7 mouse cellular contexts compared by ENCODE assay signal in the genomic region with DNA sequence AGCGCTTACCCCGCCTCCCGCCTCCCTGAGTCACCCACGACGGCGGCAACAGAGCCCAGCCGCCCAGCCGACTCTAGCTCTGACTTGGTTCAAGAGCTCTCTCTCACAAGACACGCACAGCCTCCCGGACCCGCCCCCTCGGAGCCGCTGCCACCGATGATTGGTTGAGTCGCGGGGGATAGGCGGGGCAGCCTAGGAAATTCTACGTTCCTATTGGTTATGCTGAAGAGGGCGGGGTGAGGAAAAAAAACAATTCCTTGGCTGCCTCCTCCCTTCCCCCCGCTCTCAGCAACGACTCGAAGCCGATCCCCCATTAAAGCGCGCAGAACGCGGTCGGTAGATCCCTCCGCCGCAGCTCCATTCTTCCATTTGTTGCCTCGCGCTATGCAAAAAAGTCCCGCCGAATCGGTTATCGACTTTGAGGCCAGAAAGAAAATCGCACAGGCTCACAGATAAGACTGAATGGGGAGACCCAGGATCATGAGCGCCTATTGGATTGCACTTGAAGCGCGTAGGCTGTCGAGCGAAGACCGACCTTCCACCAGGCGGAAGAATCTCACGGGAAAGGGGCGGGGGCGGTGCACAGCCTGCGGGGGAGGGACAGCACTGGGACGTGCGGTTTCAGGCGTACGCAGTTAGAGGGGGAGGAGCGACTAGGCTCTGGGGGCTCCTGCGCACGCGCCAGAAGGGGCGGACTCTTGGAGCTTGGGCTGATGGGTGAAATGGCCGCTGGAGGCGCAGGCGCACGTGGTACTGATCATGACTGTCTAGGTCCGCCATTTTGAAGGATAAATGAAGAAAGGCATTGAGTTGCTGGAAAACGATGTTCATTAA. TPM values are rescaled to one million over a fixed set of nuclear protein-coding genes. Genes with fewer than 3 reads are reported as not detected.
DNase-seq lines count a peak whose midpoint lies in the region; ATAC-seq lines count a peak whose summit lies in the region.

Gene Kdm3a, minus strand, starts transcription at position 162 of the 834 bp plus-strand sequence.

- peak within 1 kb of the TSS; percentile 69 for H3K4me3 ChIP-seq in embryonic facial prominence, embryonic 11.5 days (ENCODE audit: low read depth, low read length)
- H3K4me3 ChIP-seq in limb, embryonic 10.5 days = peak within 1 kb of the TSS; percentile 88
- peak within 1 kb of the TSS; percentile 85 for H3K4me3 ChIP-seq in midbrain, embryonic 13.5 days (replicated peaks)

- no peaks in the 10 kb centered on the region for H3K4me1 ChIP-seq in embryonic facial prominence, embryonic 11.5 days (ENCODE audit: control insufficient read depth, insufficient read depth, low read length)
- peaks cover 21% of the 10 kb centered on the region for H3K4me1 ChIP-seq in limb, embryonic 10.5 days
- peaks cover 32% of the 10 kb centered on the region for H3K4me1 ChIP-seq in midbrain, embryonic 13.5 days (replicated peaks)

- under 1% methylated on average over 62 of the region's 63 CpGs for WGBS in embryonic facial prominence, embryonic 11.5 days
- under 1% methylated on average over 63 of the region's 63 CpGs for WGBS in limb, embryonic 10.5 days
- WGBS in midbrain, embryonic 13.5 days = under 1% methylated on average over 63 of the region's 63 CpGs

- DNase-seq in adrenal gland, postnatal 14 days = peak; percentile 100
- DNase-seq in embryonic facial prominence, embryonic 11.5 days (ENCODE audit: low spot score) = peak; percentile 99
- DNase-seq in kidney, adult 11 months = peak; percentile 98
- DNase-seq in limb, embryonic 10.5 days (ENCODE audit: low spot score) = peak; percentile 99
- peak; percentile 98 for DNase-seq in spleen, adult 12 weeks (ENCODE audit: low spot score)

- H3K27ac ChIP-seq in embryonic facial prominence, embryonic 11.5 days (replicated peaks; ENCODE audit: low read depth, low read length) = peak within 1 kb of the TSS; percentile 97
- peak within 1 kb of the TSS; percentile 98 for H3K27ac ChIP-seq in limb, embryonic 10.5 days
- peak within 1 kb of the TSS; percentile 99 for H3K27ac ChIP-seq in midbrain, embryonic 13.5 days

- peak; percentile 97 for ATAC-seq in embryonic facial prominence, embryonic 11.5 days (replicated peaks; ENCODE audit: insufficient number of reproducible peaks, low FRiP score, low TSS enrichment, low read depth)
- ATAC-seq in granulocyte monocyte progenitor cell, adult 5-6 weeks (replicated peaks; ENCODE audit: poor library complexity, severe bottlenecking) = peak; percentile 87
- ATAC-seq in midbrain, embryonic 13.5 days = peak; percentile 97

- peak within 1 kb of the TSS; percentile 70 for H3K4me2 ChIP-seq in embryonic facial prominence, embryonic 11.5 days (ENCODE audit: low read depth, low read length)
- H3K4me2 ChIP-seq in midbrain, embryonic 13.5 days (replicated peaks) = peak within 1 kb of the TSS; percentile 77

- H3K27me3 ChIP-seq in embryonic facial prominence, embryonic 11.5 days (ENCODE audit: control insufficient read depth, insufficient read depth, low read length) = no peaks in the 10 kb centered on the region
- peaks cover 10% of the 10 kb centered on the region; the same call in 1 of the 2 replicates for H3K27me3 ChIP-seq in limb, embryonic 10.5 days (ENCODE audit: low read depth, poor library complexity, severe bottlenecking)
- peaks cover 10% of the 10 kb centered on the region for H3K27me3 ChIP-seq in midbrain, embryonic 13.5 days

- H3K9ac ChIP-seq in embryonic facial prominence, embryonic 11.5 days (replicated peaks; ENCODE audit: low read length) = peak within 1 kb of the TSS; percentile 88
- H3K9ac ChIP-seq in midbrain, embryonic 13.5 days (replicated peaks) = peak within 1 kb of the TSS; percentile 88

- H3K36me3 ChIP-seq in embryonic facial prominence, embryonic 11.5 days (replicated peaks; ENCODE audit: control insufficient read depth, insufficient read depth, low read depth, low read length) = no peaks in the 10 kb centered on the region
- H3K36me3 ChIP-seq in limb, embryonic 10.5 days = peaks cover 28% of the 10 kb centered on the region
- peaks cover 12% of the 10 kb centered on the region; the same call in 1 of the 2 replicates for H3K36me3 ChIP-seq in midbrain, embryonic 13.5 days

- no peaks in the 10 kb centered on the region for H3K9me3 ChIP-seq in embryonic facial prominence, embryonic 11.5 days (replicated peaks; ENCODE audit: control insufficient read depth, low read length)
- H3K9me3 ChIP-seq in limb, embryonic 10.5 days (replicated peaks) = no peaks in the 10 kb centered on the region
- no peaks in the 10 kb centered on the region for H3K9me3 ChIP-seq in midbrain, embryonic 13.5 days

RNA-seq across cellular contexts. Expression of gene Kdm3a, which starts in this region (rescaled TPM):
- total RNA-seq in adrenal gland, postnatal 14 days (2021) = 35.1 and 44.3 TPM in 2 replicates
- polyA plus RNA-seq in embryonic facial prominence, embryonic 11.5 days (2014; fragmentation: Nextera tagmentation; extraction: Ambion mirVana) = 48.8 and 57.9 TPM in 2 replicates
- 28.8 and 53.4 TPM in 2 replicates for total RNA-seq in granulocyte monocyte progenitor cell, adult 5-6 weeks (2014; fragmentation: Nextera tagmentation)
- 21.8 and 36.9 TPM in 2 replicates for total RNA-seq in granulocyte monocyte progenitor cell, adult 5-6 weeks (2017)
- 55.7 and 69.4 TPM in 2 replicates for polyA plus RNA-seq in limb, embryonic 10.5 days (2016; fragmentation: Nextera tagmentation; extraction: Ambion mirVana)
- polyA plus RNA-seq in midbrain, embryonic 13.5 days (2015; fragmentation: Nextera tagmentation; extraction: Ambion mirVana) = 61.5 and 71.9 TPM in 2 replicates

Comparison
In these comparisons a context has a peak if more than half of its experiments do, and no peak if none do; other contexts are left out.
1. Peak in every context shown above with its lines: DNase-seq, ATAC-seq, H3K4me3 ChIP-seq and H3K27ac ChIP-seq.